Mouse (Mus musculus) frontal cortex, postnatal 10 days (tissue): ENCODE data around the gene Rnf148.

Experiments
- DNase-seq, 2 experiments: peaks; one replicate each; pipeline ENCODE4 v3.0.0; 2022; ENCODE audit warnings: low spot score in 2 of 2, mixed read lengths in 1 of 2

Rnf148 gene

DNA sequence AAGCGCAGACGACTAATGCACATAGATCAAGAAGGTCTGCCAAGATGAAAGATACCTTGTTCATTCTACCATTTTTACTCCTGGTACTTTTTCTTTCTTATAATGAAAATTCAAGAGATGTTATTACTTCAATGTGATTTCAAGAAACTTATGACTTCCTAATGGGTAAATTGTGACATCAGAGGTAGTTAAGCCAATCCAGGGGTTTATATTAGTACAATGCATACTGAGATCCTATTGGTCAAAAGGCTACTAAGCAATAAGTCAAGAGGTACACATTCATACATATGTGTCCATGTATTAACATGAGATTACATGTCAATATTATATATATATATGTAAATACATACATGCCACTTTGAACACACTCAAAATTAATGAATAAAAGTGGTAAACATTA is at the start of gene Rnf148:
TSS of gene Rnf148 (minus strand) at position 101 of the 400 bp plus-strand sequence.
- no peak for DNase-seq

DNA sequence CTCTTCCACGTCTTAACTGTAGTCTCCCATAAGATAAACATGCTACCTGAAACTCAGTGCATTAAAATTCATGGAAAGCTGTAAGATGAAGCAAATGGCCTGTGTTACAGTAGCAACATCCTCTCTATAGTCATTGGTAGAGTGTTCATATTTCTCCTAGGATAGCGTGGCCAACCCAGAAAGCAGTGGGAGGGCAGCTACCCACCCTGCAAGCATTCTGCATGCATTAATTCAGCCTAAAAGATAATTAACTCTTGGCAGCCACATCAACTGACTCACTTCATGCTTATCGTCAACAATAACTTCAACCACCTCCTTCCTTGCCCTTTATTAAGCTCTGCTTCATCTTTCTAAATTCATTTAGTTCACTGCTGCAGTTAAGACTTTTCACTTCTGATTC is 45.9 kb upstream of the Rnf148 start:
- no peak for DNase-seq

DNA sequence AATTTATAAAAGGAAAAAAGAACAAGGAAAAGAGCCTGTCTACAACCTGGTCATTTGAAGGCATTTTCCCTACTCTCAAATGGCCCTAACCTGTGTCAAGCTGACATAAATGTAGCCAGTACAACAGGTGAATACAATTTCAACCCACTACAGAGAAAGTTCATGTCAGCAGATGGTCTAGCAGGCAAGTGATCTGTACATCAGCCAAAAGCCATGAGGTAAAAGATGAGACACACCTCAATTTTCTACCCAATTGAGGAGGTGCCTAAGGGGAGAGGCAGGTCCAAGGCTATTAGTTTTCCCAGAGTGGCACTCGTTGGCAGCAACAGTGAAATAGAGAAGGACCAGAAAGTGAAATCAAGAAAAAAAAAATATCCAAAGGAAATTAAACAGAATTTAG is 23.2 kb upstream of the Rnf148 start:
- DNase-seq, result no peak

DNA sequence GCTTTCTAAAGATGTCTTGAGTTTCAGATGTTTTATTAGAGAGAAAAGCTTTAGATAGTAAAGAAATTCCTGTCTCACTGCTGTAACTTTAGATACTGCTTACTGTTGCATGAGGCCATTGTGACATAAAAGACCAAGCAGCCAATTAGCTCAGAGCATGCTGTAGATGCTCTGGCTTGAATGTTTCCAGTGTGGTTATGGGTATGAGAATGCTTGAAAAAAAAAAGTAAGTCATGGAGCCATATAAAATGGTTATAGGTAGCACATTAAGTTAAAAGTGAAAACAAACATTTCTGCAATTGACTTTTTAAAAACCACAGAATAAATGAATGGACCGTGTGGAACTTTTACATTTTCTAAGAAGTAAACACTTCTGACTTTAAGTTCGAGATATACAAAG is 4.7 kb downstream of the Rnf148 start, which contains the start of gene Rnf133:
TSS of gene Rnf133 (minus strand) at position 101 of the 400 bp plus-strand sequence.
- DNase-seq, result no peak

DNA sequence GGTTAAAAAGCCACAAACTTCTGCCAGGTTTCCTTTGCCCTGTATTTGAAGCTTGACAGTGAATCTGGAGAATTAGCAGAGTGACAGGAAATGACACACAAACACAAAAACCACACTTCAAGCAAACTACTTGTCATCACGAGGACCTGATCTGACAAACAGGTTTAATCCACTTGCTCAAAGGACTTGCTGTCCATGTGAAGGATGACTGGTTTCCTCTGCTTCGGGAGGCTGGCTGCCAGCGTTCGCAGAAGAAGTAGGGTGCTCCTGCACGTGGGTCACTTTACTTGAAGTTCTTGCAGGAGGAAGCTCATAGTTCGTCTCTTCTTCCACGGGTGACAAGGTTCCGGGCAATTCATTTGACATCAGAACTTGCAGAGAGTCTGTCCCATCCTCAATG is 6.2 kb downstream of the Rnf148 start:
- DNase-seq, result no peak

DNA sequence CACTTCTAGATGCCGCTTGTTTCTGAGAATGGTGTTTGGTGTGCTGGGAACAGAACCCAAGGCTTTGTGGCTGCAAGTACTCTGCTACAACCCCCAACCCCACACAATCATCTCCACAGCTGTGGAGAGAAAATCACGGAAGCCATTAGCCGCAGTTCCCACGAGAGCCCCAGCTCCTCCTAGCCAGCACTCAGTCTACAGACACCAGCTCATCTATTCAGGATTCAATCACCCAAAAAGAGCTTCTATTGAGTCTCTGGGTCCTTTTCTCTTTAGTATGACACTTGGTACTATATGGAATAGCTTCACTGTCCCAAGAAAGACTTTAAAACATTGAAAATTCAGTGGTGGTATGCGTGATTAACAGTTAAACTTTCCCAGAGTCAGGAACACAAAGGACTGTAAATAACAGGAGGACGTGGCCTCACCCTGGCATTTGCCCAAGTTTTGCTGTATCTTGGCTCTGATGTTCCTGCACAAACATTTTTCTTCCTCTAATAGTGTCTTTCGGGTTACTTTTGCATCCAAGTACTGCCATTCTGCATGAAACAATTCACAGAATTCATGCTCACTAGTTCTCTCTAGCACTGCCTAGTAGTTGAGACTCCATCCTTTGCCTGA is 7.2 kb downstream of the Rnf148 start:
- no peak for DNase-seq

DNA sequence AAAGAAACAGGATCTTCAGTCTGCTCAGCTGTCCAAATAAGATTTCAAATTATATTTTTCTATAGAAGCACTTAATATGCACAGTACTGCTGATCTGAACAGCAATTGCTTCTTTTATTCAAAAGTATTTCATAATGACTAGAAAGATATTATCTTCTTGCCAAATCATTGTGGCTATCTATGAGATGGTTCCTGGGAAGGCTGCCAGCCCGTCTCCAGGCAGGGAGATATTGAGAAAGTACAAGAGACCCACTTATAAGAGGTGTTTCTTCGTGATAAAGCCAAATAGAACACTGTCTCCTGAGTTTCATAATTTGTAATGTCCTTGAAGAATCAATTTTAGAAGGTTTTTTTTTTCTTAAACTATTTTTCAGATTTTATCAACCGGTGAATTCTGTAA is 17.9 kb downstream of the Rnf148 start:
- no peak for DNase-seq

DNA sequence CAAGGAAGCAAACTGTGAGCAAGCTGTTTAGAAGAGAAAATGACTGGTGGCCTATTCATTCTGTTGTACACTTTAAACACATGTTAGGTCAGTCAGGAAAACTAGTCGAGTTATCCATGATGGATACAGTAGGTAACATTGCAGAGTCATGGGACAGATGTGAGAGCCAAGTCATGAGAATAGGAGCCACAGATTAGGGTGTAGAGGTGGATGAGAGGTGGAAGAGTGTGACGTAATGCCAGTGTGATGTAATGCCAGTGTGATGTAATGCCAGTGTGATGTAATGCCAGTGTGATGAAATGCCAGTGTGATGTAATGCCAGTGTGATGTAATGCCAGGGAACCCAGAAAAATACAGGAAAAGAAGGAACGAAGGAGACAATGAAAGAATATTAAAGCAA is 19.7 kb downstream of the Rnf148 start:
- DNase-seq, result no peak

DNA sequence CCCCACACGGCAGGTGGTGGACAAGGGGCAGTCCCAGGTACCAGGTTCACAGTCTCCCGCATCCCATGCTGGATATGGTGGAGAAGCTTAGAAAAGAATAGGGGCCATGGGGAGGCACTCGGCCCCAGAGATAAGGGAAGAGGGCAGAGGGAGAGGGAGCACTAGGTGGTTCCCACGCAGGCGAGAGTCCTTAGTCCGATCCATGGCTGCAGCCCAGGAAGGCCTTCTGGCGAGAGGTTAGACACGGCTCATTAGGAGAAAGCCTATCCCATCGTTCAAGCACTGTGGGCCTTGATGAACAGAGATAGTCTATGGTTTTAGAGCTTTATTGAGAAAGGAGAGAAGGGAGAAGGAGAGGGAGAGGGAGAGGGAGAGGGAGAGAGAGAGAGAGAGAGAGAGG is 20.9 kb downstream of the Rnf148 start:
- DNase-seq, result no peak

DNA sequence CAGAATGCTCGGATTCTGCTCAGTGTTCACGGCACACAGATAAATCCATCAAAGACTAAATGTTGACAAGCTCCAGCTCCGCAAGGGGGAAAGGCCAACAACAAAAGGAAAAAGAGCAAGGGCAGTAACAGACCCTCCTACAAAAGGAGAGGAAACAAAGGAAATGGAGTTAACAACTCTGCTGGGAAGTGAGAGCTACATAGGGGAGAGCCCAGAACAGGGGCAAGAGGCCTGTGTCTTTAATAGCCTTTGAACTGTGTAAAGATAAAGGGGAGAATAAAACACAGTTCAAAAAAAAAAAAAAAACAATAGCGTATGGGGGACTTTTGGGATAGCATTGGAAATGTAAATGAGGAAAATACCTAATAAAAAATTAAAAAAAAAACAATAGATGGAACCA is 24.5 kb downstream of the Rnf148 start:
- no peak for DNase-seq
